Mouse (Mus musculus) heart, adult 2 months (tissue): ENCODE data around the gene Hk2.

Experiments
- CTCF ChIP-seq: fragments of 200-600 bp; IDR thresholded peaks from 2 replicates; pipeline ENCODE4 v1.8.1; 2022; ENCODE audit warnings: antibody characterized with exemption, mild to moderate bottlenecking, moderate library complexity
- EP300 ChIP-seq: fragments of 200-500 bp; IDR thresholded peaks from 2 replicates; pipeline ENCODE4 v1.6.1; 2011; ENCODE audit warnings: low read depth, low read length, control low read depth; ENCODE audit not compliant: insufficient read depth
- POLR2A ChIP-seq: fragments of 200-500 bp; IDR thresholded peaks from 2 replicates; pipeline ENCODE4 v1.6.1; 2011; ENCODE audit warnings: mild to moderate bottlenecking, low read depth, low read length, control low read depth; ENCODE audit not compliant: insufficient read depth

DNA sequence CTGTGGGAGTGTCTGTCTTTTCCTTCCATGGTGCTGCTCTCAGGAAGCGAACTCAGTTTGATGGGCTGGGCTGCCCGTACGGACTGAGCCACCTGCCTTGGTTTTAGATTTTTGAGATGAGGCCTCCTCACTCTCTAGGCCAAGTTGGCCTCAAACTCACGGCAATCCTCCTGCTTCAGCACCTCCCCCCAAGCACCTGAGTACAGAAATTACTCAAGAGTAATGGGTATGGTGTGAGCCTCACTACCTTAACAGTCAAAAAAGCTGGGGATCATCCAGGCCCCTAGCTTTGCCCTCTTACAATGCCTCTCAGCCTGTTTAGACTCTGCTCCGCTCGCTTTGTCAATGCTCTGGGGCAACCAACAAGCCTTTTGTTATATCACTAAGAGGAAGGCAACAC is 19.5 kb downstream of the Hk2 start:
- TF ChIP-seq CTCF (no peak), POLR2A (no peak), EP300 (no peak)
